Mouse (Mus musculus) hindbrain, postnatal 0 days (tissue): ENCODE data around the gene Atp4b. TPM values are rescaled to one million over a fixed set of nuclear protein-coding genes. Genes with fewer than 3 reads are reported as not detected.

ENCODE experiments used
- ATAC-seq: fragments of 200-750 bp; cut with Nextera tagmentation; 2 replicates; pipeline ENCODE4 v1.8.0; 2017; ENCODE audit warnings: mild to moderate bottlenecking, moderate TSS enrichment, moderate library complexity
- DNase-seq: peaks from one replicate; pipeline ENCODE4 v3.0.0-alpha.2; 2015; ENCODE audit warnings: low spot score
- H3K27ac ChIP-seq: fragments of 300-500 bp; sonication (generic); 2 replicates; pipeline ENCODE4 v1.5.1; 2014; ENCODE audit warnings: mild to moderate bottlenecking
- H3K27me3 ChIP-seq: fragments of 300-500 bp; sonication (generic); 2 replicates; pipeline ENCODE4 v1.6.1; 2014; ENCODE audit warnings: low read length, mixed read lengths; ENCODE audit not compliant: insufficient read depth
- H3K36me3 ChIP-seq: fragments of 300-500 bp; sonication (generic); 2 replicates; pipeline ENCODE4 v1.6.1; 2014; ENCODE audit warnings: low read length, mixed read lengths; ENCODE audit not compliant: insufficient read depth
- H3K4me1 ChIP-seq: fragments of 300-500 bp; sonication (generic); 2 replicates; pipeline ENCODE4 v1.6.1; 2014; ENCODE audit warnings: antibody characterized with exemption, low read length, mixed read lengths; ENCODE audit not compliant: insufficient read depth
- H3K4me2 ChIP-seq: fragments of 300-500 bp; sonication (generic); 2 replicates; pipeline ENCODE4 v1.6.1; 2014; ENCODE audit warnings: low read depth, mild to moderate bottlenecking, low read length, moderate library complexity, mixed read lengths
- H3K4me3 ChIP-seq: fragments of 300-500 bp; sonication (generic); 2 replicates; pipeline ENCODE4 v1.5.1; 2014; ENCODE audit warnings: low read length
- H3K9ac ChIP-seq: fragments of 300-500 bp; sonication (generic); replicated peaks from 2 replicates; pipeline ENCODE4 v1.6.1; 2014; ENCODE audit warnings: mild to moderate bottlenecking, low read length, moderate library complexity, mixed read lengths
- H3K9me3 ChIP-seq: fragments of 300-500 bp; sonication (generic); 2 replicates; pipeline ENCODE4 v1.6.1; 2016; ENCODE audit warnings: low read length, mixed read lengths
- CTCF ChIP-seq: IDR thresholded peaks from 2 replicates; pipeline ENCODE4 v1.5.1; 2016; ENCODE audit warnings: antibody characterized with exemption, control low read depth, low read depth
- WGBS: fragments of 180-500 bp; shearing (Covaris S2); extraction: QIAGEN DNeasy Blood & Tissue Kit; methylation state at CpG from one replicate; pipeline ENCODE4 v1.1.7; 2014; 5-methylcytosine and 5-hydroxymethylcytosine counted together
- polyA plus RNA-seq: library from polyadenylated mRNA; unstranded; fragments of >200 nt; fragmentation: Nextera tagmentation; extraction: Ambion mirVana; gene quantifications from 2 replicates; pipeline ENCODE4 v1.2.1, GENCODE M21; 2015
- total RNA-seq: library from RNA; depleted of rRNA; stranded (reverse); fragments of >200 nt; gene quantifications from 2 replicates; pipeline ENCODE4 v1.2.3, GENCODE M21; 2014

The Atp4b gene
- total and polyA plus RNA-seq, 2 experiments from 2014 or later, result not detected

DNA sequence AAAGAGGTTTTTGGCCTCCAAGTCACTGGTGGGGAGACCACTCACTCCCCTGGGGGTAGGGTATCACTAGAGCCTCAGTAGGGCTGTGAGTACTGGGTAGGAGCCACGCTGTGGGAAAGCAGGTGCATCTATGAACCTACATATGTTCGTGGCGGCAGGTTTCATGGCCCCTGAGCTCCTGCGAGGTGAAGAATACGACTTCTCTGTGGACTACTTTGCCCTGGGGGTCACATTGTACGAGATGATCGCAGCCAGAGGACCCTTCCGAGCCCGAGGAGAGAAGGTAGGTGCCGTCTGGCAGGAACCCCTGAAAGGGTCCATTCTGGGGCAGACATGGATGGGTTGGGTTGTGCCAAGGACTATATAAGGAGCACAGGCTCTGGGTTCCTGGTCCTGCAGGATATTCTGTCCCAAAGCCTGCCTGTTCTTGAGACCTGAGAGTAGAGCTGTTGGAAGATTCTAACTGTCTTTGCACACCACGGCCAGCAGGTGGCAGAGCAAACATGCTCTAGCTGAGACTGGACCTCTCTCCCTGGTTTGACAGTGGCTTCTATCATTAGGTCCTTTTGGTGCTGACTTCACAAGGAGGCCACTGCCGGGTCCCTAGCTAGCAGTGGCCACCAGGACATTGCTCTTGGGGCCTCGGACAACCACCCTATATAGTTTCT lies 16.4 kb upstream of the Atp4b start:
- 61% methylated on average over 13 of the region's 13 CpGs for WGBS
- ATAC-seq, result peak; percentile 57; the same call in 1 of the 2 replicates
- H3K27me3 ChIP-seq, result no peaks in the 10 kb centered on the region

DNA sequence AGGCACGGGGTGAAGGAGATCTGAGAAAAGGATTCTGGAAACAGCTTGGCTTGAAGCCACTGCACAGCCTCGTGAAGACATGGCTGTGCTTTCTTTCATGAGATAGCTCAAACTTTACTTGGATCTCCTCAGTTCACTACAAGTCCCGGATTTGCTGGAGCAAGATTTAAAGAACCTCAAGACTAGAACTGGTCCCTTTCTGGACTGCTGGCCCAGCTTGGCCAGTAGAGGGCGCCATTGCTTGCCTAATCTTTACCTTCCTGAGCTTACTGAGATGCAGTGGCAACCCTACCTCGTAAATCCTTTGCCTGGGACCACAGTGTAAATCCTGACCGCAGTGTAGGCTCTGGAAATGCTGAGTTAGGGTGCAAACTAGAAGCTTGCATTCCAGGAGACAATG lies 15.0 kb upstream of the Atp4b start:
- Histone ChIP-seq H3K9me3 (no peaks in the 10 kb centered on the region), H3K36me3 (no peaks in the 10 kb centered on the region), H3K4me1 (no peaks in the 10 kb centered on the region), H3K27ac (no peak overlapping the region), H3K4me2 (no peak overlapping the region), H3K27me3 (no peaks in the 10 kb centered on the region), H3K9ac (no peak overlapping the region), H3K4me3 (no peak overlapping the region)
- TF ChIP-seq CTCF, result peak; percentile 86
- peak; percentile 81 for DNase-seq
- 31% methylated on average over 6 of the region's 6 CpGs for WGBS
- peak; percentile 39; the same call in 1 of the 2 replicates for ATAC-seq

More for the DNA sequence above, 16.4 kb upstream of the Atp4b start:
- peak; percentile 92 for TF ChIP-seq CTCF
- Histone ChIP-seq H3K4me3 (no peak overlapping the region), H3K36me3 (no peaks in the 10 kb centered on the region), H3K4me2 (no peak overlapping the region), H3K9ac (no peak overlapping the region), H3K4me1 (no peaks in the 10 kb centered on the region), H3K9me3 (no peaks in the 10 kb centered on the region), H3K27ac (no peak overlapping the region)
- DNase-seq, result peak; percentile 82

DNA sequence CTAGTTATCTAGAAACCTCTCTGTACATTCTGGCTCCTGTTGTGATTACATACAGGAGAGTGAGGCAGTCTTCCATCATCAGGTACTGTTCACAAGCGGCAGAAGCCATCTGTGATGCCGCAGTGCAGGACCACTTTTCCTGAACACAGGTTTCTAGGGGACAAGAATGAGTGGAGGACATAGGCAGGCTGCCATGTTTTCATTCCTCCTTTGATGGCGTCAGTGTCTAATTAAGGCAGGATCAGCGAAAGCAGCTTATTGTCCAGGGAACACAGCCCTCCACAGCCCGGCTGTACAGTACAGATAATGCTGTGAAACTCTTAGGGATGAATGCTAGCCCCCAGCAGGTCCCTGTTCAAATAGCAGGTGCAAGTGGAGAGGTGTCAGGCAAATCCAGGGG lies 9.4 kb upstream of the Atp4b start:
- TF ChIP-seq CTCF, result no peak
- no peak overlapping the region for H3K27ac ChIP-seq
- H3K4me1 ChIP-seq, result no peaks in the 10 kb centered on the region
- no peak for DNase-seq
- H3K4me3 ChIP-seq, result no peak overlapping the region
- H3K36me3 ChIP-seq, result no peaks in the 10 kb centered on the region
- H3K27me3 ChIP-seq, result no peaks in the 10 kb centered on the region
- no peaks in the 10 kb centered on the region for H3K9me3 ChIP-seq
- H3K4me2 ChIP-seq, result no peak overlapping the region
- 59% methylated on average over 5 of the region's 5 CpGs for WGBS
- no peak overlapping the region for H3K9ac ChIP-seq
- no peak for ATAC-seq

DNA sequence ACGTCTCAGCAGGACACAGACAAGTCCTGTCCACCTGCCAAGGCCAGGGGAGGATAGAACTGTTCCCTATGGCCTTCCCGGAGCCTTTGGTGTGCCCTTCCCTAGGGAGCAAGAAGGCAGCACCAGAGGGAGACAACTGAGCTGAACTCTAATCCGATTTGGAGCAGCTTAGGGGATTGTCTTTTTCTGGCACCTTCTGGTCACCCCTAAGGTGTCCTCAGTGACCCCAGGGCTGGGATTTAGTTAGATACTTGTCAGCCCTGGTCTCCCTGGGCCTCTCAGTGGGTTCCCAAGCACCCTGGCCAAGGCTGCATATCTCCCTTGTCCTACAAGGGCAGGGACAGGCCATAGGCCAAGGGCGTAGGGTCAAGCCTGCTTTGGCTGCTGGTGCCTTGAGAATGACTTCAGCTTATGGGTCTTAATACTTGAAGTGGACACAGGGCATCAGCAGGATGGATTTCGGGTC lies 8.1 kb upstream of the Atp4b start, which contains the start of gene Grk1:
TSS of gene Grk1 (plus strand) at position 416 of the 466 bp plus-strand sequence.
- Histone ChIP-seq H3K27ac (no peak within 1 kb of the TSS), H3K4me3 (no peak within 1 kb of the TSS), H3K9ac (no peak within 1 kb of the TSS), H3K36me3 (no peaks in the 10 kb centered on the region), H3K4me1 (no peaks in the 10 kb centered on the region), H3K27me3 (no peaks in the 10 kb centered on the region), H3K4me2 (no peak within 1 kb of the TSS), H3K9me3 (no peaks in the 10 kb centered on the region)
- ATAC-seq, result no peak
- no peak for DNase-seq
- WGBS, result 84% methylated on average over 5 of the region's 5 CpGs
- TF ChIP-seq CTCF, result no peak

DNA sequence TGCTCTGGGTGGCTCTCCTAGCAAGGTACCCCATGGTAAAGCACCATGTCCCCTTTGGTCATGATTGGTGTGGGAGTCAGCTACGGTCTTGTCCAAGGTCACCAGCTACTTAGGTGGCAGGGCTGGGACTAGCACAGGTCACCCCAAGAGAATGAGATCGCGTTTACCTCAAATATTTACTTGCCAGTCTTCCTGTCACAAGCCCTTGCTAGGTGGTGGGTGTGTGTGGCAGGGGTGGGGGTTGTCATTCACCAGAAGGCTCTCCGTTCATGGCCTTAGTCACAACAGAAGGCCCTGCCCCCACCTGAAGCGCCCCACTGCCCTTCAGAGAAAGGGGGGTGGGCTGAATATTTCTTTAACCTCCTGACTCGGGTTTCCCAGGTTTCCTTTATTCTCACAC lies 6.9 kb upstream of the Atp4b start:
- no peak for TF ChIP-seq CTCF
- ATAC-seq, result no peak
- 76% methylated on average over 6 of the region's 6 CpGs for WGBS

DNA sequence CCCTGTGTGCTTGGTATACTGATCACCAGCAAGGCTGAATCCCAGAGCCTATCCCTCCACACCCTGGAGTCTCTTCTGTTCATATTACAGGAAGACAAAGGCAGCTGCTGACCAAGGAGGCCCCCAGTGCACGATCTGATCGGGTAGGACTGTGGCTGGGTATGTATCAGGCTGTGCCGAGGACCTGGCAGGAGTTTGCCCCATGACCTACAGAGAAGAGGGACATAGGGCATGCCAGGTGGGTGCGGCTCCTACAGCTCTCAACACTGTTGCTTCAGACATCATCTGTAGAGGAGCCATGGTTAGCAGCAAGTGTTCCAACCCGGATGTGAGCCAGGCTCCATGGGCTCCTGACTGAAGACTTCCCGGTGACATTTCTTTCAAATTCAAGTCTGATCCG lies 2.8 kb downstream of the Atp4b start:
- Histone ChIP-seq H3K4me1 (no peaks in the 10 kb centered on the region), H3K4me2 (no peak overlapping the region), H3K9ac (no peak overlapping the region), H3K27ac (no peak overlapping the region), H3K4me3 (no peak overlapping the region), H3K27me3 (no peaks in the 10 kb centered on the region), H3K9me3 (no peaks in the 10 kb centered on the region), H3K36me3 (no peaks in the 10 kb centered on the region)
- TF ChIP-seq CTCF, result no peak
- 87% methylated on average over 7 of the region's 7 CpGs for WGBS
- ATAC-seq, result no peak
- DNase-seq, result no peak

More for the DNA sequence above, 6.9 kb upstream of the Atp4b start:
- Histone ChIP-seq H3K27me3 (no peaks in the 10 kb centered on the region), H3K9ac (no peak overlapping the region), H3K9me3 (no peaks in the 10 kb centered on the region), H3K4me3 (no peak overlapping the region), H3K4me1 (no peaks in the 10 kb centered on the region), H3K36me3 (no peaks in the 10 kb centered on the region), H3K27ac (no peak overlapping the region), H3K4me2 (no peak overlapping the region)
- no peak for DNase-seq

DNA sequence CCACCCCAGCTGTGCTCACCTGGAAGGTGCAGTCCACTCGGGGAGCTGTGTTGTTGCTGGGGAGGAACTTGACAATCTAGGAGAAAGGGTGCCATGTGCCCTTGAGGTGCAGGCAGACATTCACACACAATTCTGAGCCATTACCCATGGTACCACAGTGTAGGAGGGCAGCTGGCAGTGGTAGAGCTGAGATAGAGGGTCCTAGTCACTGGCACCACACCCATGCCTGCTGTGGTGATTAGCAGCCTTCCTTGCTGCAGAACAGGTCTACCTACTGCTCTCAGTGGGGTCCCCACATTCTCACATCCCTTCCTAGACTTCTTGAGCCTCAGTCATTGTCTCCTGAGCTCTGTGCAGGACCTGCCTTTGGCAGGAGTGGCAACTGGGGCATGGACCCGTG lies 7.9 kb downstream of the Atp4b start:
- ATAC-seq, result no peak
- Histone ChIP-seq H3K27ac (no peak overlapping the region), H3K9ac (no peak overlapping the region), H3K4me2 (no peak overlapping the region), H3K9me3 (no peaks in the 10 kb centered on the region), H3K4me3 (no peak overlapping the region), H3K27me3 (no peaks in the 10 kb centered on the region), H3K4me1 (no peaks in the 10 kb centered on the region), H3K36me3 (no peaks in the 10 kb centered on the region)
- DNase-seq, result no peak
- TF ChIP-seq CTCF, result no peak
- 87% methylated on average over 2 of the region's 2 CpGs for WGBS
